Mouse (Mus musculus) neural tube, embryonic 15.5 days (tissue): ENCODE measurements at regions not wholly inside any gene's neighbourhood (a gene's known extent, or its start where the extent isn't known, plus 50 kb on each side); places are given as distances from the start of the nearest gene placed in this dataset.
A peak's percentile ranks its signal among the peaks of the same experiment; 100 is the strongest.

Experiments
- ATAC-seq: fragments of 200-750 bp; cut with Nextera tagmentation; 2 replicates; pipeline ENCODE4 v1.8.0; 2017; ENCODE audit warnings: mild to moderate bottlenecking, moderate TSS enrichment, moderate library complexity; ENCODE audit not compliant: low FRiP score
- H3K27ac ChIP-seq: fragments of 300-500 bp; sonication (generic); replicated peaks from 2 replicates; pipeline ENCODE4 v1.5.1; 2015; ENCODE audit warnings: mild to moderate bottlenecking, inconsistent platforms
- H3K27me3 ChIP-seq: fragments of 300-500 bp; sonication (generic); replicated peaks from 2 replicates; pipeline ENCODE4 v1.6.1; 2015; ENCODE audit warnings: inconsistent platforms
- H3K36me3 ChIP-seq: fragments of 300-500 bp; sonication (generic); 2 replicates; pipeline ENCODE4 v1.6.1; 2015; ENCODE audit warnings: inconsistent platforms
- H3K4me1 ChIP-seq: fragments of 300-500 bp; sonication (generic); 2 replicates; pipeline ENCODE4 v1.6.1; 2015; ENCODE audit warnings: inconsistent platforms
- H3K4me2 ChIP-seq: fragments of 300-500 bp; sonication (generic); 2 replicates; pipeline ENCODE4 v1.6.1; 2015; ENCODE audit warnings: inconsistent platforms, mild to moderate bottlenecking, moderate library complexity
- H3K4me3 ChIP-seq: fragments of 300-500 bp; sonication (generic); replicated peaks from 2 replicates; pipeline ENCODE4 v1.5.1; 2015; ENCODE audit warnings: mild to moderate bottlenecking, inconsistent platforms
- H3K9ac ChIP-seq: fragments of 300-500 bp; sonication (generic); replicated peaks from 2 replicates; pipeline ENCODE4 v1.6.1; 2015; ENCODE audit warnings: mild to moderate bottlenecking, inconsistent platforms
- H3K9me3 ChIP-seq: fragments of 300-500 bp; sonication (generic); replicated peaks from 2 replicates; pipeline ENCODE4 v1.6.1; 2016; ENCODE audit warnings: inconsistent platforms
- WGBS: fragments of 180-500 bp; shearing (Covaris S2); methylation state at CpG from one replicate; pipeline ENCODE4 v1.1.7; 2015; ENCODE audit warnings: mixed read lengths; 5-methylcytosine and 5-hydroxymethylcytosine counted together

- WGBS = 92% methylated on average over 10 of the region's 10 CpGs
- Histone ChIP-seq H3K9ac (no peak overlapping the region), H3K4me1 (peaks cover 11% of the 10 kb centered on the region), H3K27ac (no peak overlapping the region), H3K27me3 (peaks cover 9% of the 10 kb centered on the region), H3K36me3 (no peaks in the 10 kb centered on the region), H3K4me3 (no peak overlapping the region), H3K4me2 (no peak overlapping the region), H3K9me3 (no peaks in the 10 kb centered on the region)
- ATAC-seq = no peak
These were observed 55.0 kb upstream of the Eef2kmt start for GRCm38 (mm10) chr16:5310736-5311135.

- Histone ChIP-seq H3K4me2 (peak overlapping the region; percentile 97), H3K4me3 (0 out of 2 replicates have a peak overlapping the region, but pooled peaks have one; percentile 52), H3K27me3 (peaks cover 9% of the 10 kb centered on the region), H3K4me1 (peaks cover 11% of the 10 kb centered on the region), H3K9me3 (no peaks in the 10 kb centered on the region), H3K9ac (no peak overlapping the region), H3K27ac (no peak overlapping the region), H3K36me3 (no peaks in the 10 kb centered on the region)
- WGBS = 81% methylated on average over 7 of the region's 7 CpGs
- no peak for ATAC-seq
These were observed 52.0 kb upstream of the Eef2kmt start for GRCm38 (mm10) chr16:5307761-5308160.

DNA sequence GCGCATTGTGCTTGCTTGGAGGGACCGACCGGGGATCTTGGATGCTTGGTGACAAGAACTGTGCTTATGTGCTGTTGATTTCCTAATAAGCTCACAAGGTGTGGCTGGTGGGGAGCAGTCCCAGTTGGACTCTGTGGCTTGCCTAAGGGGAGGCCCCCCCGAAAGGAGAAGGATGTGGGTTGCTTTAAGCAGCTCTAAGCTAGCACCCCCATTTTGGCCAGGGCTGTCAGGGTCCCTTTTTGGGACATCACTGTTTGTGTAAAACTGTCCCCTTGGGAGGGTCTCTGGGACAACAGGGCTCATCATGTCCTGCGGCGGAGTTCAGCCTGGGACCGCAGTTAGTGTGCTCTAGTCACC, 51.4 kb upstream of the Eef2kmt start:
- H3K4me1 ChIP-seq = peaks cover 11% of the 10 kb centered on the region
- H3K4me2 ChIP-seq = peak overlapping the region; percentile 97
- 0 out of 2 replicates have a peak, but pooled peaks cover 4% of the 10 kb centered on the region for H3K9me3 ChIP-seq
- ATAC-seq = peak; percentile 24; the same call in 1 of the 2 replicates
- H3K36me3 ChIP-seq = no peaks in the 10 kb centered on the region
- H3K4me3 ChIP-seq = peak overlapping the region; percentile 52
- H3K9ac ChIP-seq = peak overlapping the region; percentile 71
- H3K27me3 ChIP-seq = peaks cover 9% of the 10 kb centered on the region
- WGBS = 67% methylated on average over 7 of the region's 7 CpGs
- H3K27ac ChIP-seq = no peak overlapping the region

DNA sequence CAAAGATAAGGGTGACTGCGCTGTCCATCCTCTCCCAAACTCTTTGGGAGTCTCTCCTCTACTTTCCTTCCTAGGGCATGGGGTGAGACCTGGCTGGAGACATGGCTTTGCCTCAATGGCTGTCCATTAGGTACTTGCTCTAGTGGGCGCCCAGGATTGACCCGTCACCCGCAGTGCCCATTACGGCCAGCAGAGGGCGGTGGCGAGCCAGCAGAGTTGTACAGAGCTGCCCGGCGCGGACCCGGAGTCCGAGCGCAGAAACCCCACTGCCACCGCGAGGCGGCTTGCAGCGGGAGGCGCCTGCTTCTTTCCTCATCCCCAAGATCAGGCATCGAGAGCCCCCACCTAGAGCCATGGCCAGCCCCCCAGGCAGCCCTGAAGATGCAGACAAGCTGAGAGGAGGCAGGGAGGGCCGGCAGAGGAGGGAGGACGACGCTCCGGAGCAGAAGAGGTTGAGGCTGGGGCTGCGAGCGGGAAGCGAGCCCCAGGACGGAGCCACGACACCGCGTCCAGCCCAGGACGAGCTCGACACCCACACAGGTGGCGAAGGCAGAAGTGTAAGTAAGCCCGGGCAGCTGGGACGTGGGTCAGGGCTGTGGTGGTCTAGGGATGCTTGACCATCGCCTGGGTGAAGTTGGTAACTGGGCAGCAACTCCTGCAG, 50.9 kb upstream of the Eef2kmt start:
- 3% methylated on average over 36 of the region's 36 CpGs for WGBS
- peak; percentile 88 for ATAC-seq
- peak overlapping the region; percentile 71 for H3K9ac ChIP-seq

More for the DNA sequence above, 50.9 kb upstream of the Eef2kmt start:
- Histone ChIP-seq H3K4me1 (peaks cover 11% of the 10 kb centered on the region), H3K36me3 (no peaks in the 10 kb centered on the region), H3K27me3 (peaks cover 9% of the 10 kb centered on the region), H3K4me3 (peak overlapping the region; percentile 52), H3K27ac (no peak overlapping the region), H3K4me2 (peak overlapping the region; percentile 97), H3K9me3 (0 out of 2 replicates have a peak, but pooled peaks cover 5% of the 10 kb centered on the region)
